Mouse (Mus musculus) activated CD4-positive, CD25-positive, alpha-beta regulatory T cell (primary cell): Measurements from ENCODE around the gene Tnfsf14. TPM values are rescaled to one million over a fixed set of nuclear protein-coding genes. Genes with fewer than 3 reads are reported as not detected.

Experiments
- polyA plus RNA-seq, 2 experiments: library from polyadenylated mRNA; unstranded; fragments of 100-300 nt; shearing (Covaris generic); gene quantifications; one replicate each; pipeline ENCODE4 v1.2.1; 2017

Tnfsf14 gene
- 10 to 100 TPM in 1 of 2 experiments, 1 to 10 TPM in 1; 3.5 to 11.8 TPM for polyA plus RNA-seq

GRCm38 (mm10) chr17:57194041-57194507 lies at the start of gene Tnfsf14:
Gene Tnfsf14 (minus strand): TSS chr17:57194177.

GRCm38 (mm10) chr17:57228014-57228413 lies 34.0 kb upstream of the Tnfsf14 start, which contains the start of gene C3:
Gene C3 (minus strand): TSS chr17:57228136.

GRCm38 (mm10) chr17:57148994-57149803 lies 44.8 kb downstream of the Tnfsf14 start, which contains the start of gene Cd70:
Gene Cd70 (minus strand): TSS chr17:57149777.

Other genes with a start within 250 kb of the Tnfsf14 start
- gene Acer1, start 212.1 kb downstream of the Tnfsf14 start, polyA plus RNA-seq: not detected
- gene Clpp, start 203.9 kb downstream of the Tnfsf14 start, polyA plus RNA-seq: 10 to 100 TPM; 46.4 to 81.8 TPM
- 10 to 100 TPM; 25.2 to 32.7 TPM for gene Alkbh7, start 196.8 kb downstream of the Tnfsf14 start, polyA plus RNA-seq
- gene Pspn, start 194.2 kb downstream of the Tnfsf14 start, polyA plus RNA-seq: not detected
- gene Gtf2f1, start 182.9 kb downstream of the Tnfsf14 start, polyA plus RNA-seq: 10 to 100 TPM; 78.7 to 81.9 TPM
- under 1 TPM in 1 of 2 experiments, not detected in 1; 0.25 TPM for gene Gm17949, start 182.7 kb downstream of the Tnfsf14 start, polyA plus RNA-seq
- gene Khsrp, start 162.7 kb downstream of the Tnfsf14 start, polyA plus RNA-seq: 10 to 100 TPM; 38.5 to 45.9 TPM
- under 1 TPM in 1 of 2 experiments, not detected in 1; 0.33 TPM for gene Slc25a41, start 152.5 kb downstream of the Tnfsf14 start, polyA plus RNA-seq
- gene Crb3, start 135.1 kb downstream of the Tnfsf14 start, polyA plus RNA-seq: 1 to 10 TPM in 1 of 2 experiments, under 1 TPM in 1; 0.81 to 2.7 TPM
- gene Slc25a23, start 134.3 kb downstream of the Tnfsf14 start, polyA plus RNA-seq: 10 to 100 TPM in 1 of 2 experiments, 1 to 10 TPM in 1; 4.3 to 12.1 TPM
- gene Dennd1c, start 115.7 kb downstream of the Tnfsf14 start, polyA plus RNA-seq: 100 to 1,000 TPM; 278 to 303 TPM
- gene Tubb4a, start 106.4 kb downstream of the Tnfsf14 start, polyA plus RNA-seq: 1 to 10 TPM; 1.8 to 2.4 TPM
- gene Tnfsf9, start 88.9 kb downstream of the Tnfsf14 start, polyA plus RNA-seq: 10 to 100 TPM in 1 of 2 experiments, 1 to 10 TPM in 1; 8.9 to 10.4 TPM
- gene Cd70, start 44.4 kb downstream of the Tnfsf14 start, polyA plus RNA-seq: 1 to 10 TPM; 1.4 TPM
- 1 to 10 TPM; 2.0 to 8.7 TPM for gene C3, start 34.0 kb upstream of the Tnfsf14 start, polyA plus RNA-seq
- 10 to 100 TPM; 53.6 to 94.4 TPM for gene Gpr108, start 54.3 kb upstream of the Tnfsf14 start, polyA plus RNA-seq
- 1 to 10 TPM; 2.1 to 3.5 TPM for gene Trip10, start 55.3 kb upstream of the Tnfsf14 start, polyA plus RNA-seq
- 100 to 1,000 TPM; 167 to 169 TPM for gene Vav1, start 84.9 kb upstream of the Tnfsf14 start, polyA plus RNA-seq
- 1 to 10 TPM; 1.3 to 1.4 TPM for gene Adgre1, start 164.5 kb upstream of the Tnfsf14 start, polyA plus RNA-seq